Mouse (Mus musculus) bone marrow macrophage, adult 2 months (primary cell): Measurements from ENCODE around the gene Rpl38. TPM values are rescaled to one million over a fixed set of nuclear protein-coding genes. Genes with fewer than 3 reads are reported as not detected.
A peak's percentile ranks its signal among the peaks of the same experiment; 100 is the strongest.

Experiments used
- H3K27ac ChIP-seq: 2 replicates; pipeline ENCODE4 v1.5.1; 2012; ENCODE audit warnings: low read depth, low read length; ENCODE audit not compliant: insufficient read depth
- H3K4me1 ChIP-seq: 2 replicates; pipeline ENCODE4 v1.6.1; 2012; ENCODE audit warnings: low read length; ENCODE audit not compliant: control insufficient read depth, insufficient read depth
- H3K4me3 ChIP-seq: 2 replicates; pipeline ENCODE4 v1.5.1; 2012; ENCODE audit warnings: mild to moderate bottlenecking, low read length, moderate library complexity; ENCODE audit not compliant: insufficient read depth
- CTCF ChIP-seq: IDR thresholded peaks from 2 replicates; pipeline ENCODE4 v1.5.1; 2012; ENCODE audit warnings: low read depth, mild to moderate bottlenecking, low read length, moderate library complexity
- POLR2A ChIP-seq: IDR thresholded peaks from 2 replicates; pipeline ENCODE4 v1.6.1; 2012; ENCODE audit warnings: mild to moderate bottlenecking, low read depth, low read length, borderline replicate concordance
- polyA plus RNA-seq: library from polyadenylated mRNA; stranded (reverse); fragments of >200 nt; gene quantifications from 2 replicates; pipeline ENCODE4 v1.2.4, GENCODE M21; 2012; ENCODE audit not compliant: missing spikeins, insufficient read depth, insufficient read length

The Rpl38 gene
- polyA plus RNA-seq, 1 experiment: 1,765 TPM

DNA sequence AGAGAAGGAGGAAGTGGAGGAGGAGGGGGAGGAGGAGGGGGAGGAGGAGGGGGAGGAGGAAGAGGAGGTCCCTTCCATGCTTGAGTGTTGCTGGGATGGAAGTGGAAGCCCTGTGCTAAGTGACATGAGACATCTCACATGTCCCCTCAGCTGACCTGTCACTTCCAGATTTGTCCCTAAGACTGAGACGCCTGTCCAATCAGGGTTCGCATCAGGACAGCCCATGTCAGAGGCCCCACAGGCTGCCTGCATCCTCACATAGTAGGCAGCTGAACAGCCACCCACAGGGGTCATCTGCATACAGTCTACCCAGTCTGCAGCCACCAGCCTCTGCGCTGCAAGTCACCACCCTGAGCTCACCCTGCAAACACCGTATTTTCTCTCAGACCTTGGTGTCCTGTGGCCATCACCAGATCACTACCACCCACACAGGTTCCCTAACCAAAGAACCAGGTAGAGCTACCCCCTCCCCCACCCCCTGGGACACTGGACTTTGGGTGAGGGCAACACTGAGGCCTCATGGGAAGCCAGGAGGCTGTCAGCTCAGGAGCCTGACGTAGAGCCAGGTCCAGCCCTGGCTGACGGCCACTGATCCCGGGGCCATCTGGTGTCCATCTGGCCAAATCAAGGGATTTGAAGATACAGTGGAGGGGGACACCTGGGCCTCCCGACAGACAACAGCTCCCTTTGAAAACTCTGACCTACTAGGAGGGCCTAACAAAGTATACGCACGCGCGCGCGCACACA, 16.5 kb downstream of the Rpl38 start:
- Histone ChIP-seq H3K4me3 (peak overlapping the region; percentile 17; the same call in 1 of the 2 replicates), H3K27ac (peak overlapping the region; percentile 99)

DNA sequence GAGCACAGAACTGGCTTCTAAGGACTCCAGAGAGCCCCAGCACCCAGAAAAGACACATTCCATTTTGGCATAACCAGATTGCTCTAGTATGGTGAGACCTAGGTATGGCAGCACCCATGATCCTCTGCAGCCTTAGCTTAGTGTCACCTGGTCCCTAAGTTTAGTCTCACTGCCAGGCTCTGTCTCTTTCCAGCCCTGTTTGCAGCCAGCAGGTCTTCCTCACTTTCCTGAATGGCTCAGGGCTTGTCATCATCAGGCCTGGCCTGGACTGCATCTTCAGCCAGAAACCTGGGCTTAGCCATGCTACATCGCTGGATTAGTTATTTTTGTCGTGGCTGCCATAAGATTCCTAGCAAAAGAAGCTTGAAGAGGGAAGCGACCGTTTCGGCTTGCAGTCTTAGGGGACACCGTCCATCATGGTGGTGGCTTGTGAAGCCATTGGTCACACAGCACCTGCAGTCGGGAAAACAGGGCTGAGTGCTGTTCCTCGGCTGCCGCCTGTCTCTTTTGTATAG, 17.3 kb downstream of the Rpl38 start:
- Histone ChIP-seq H3K4me1 (peaks cover 62% of the 10 kb centered on the region), H3K4me3 (no peak overlapping the region)

More for the DNA sequence above, 16.5 kb downstream of the Rpl38 start:
- no peak for TF ChIP-seq POLR2A
- no peak for TF ChIP-seq CTCF
- H3K4me1 ChIP-seq: peaks cover 69% of the 10 kb centered on the region

GRCm38 (mm10) chr11:114686221-114686959, 18.1 kb downstream of the Rpl38 start:
- no peak for TF ChIP-seq POLR2A
- no peak for TF ChIP-seq CTCF
- Histone ChIP-seq H3K4me3 (no peak overlapping the region), H3K27ac (peak overlapping the region; percentile 1; the same call in 1 of the 2 replicates), H3K4me1 (peaks cover 57% of the 10 kb centered on the region)

More for the DNA sequence above, 17.3 kb downstream of the Rpl38 start:
- TF ChIP-seq CTCF (no peak), POLR2A (no peak)
- peak overlapping the region; percentile 99 for H3K27ac ChIP-seq

- no peak overlapping the region for H3K27ac ChIP-seq
- no peak for TF ChIP-seq CTCF
- TF ChIP-seq POLR2A: no peak
- peaks cover 51% of the 10 kb centered on the region for H3K4me1 ChIP-seq
- H3K4me3 ChIP-seq: no peak overlapping the region
These were observed 19.4 kb downstream of the Rpl38 start for GRCm38 (mm10) chr11:114687574-114688188.

DNA sequence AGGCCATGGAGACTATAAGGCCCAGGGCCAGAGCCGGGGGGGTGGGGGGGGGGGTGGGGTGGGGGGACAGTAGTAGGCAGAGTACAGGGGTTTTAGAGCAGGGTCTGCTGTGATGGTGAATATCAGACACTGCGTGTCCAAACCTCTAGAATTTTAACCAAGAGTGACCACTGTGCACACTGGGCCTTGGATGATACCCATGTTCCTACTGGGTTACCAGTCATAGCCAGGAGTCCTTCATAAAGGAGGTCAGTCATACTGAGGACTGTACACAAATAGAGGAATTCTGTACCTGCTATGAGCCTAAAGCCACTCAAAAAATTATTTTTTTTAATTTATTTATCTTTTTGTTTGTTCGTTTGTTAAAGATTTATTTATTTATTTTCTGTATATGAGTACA, 20.4 kb downstream of the Rpl38 start:
- TF ChIP-seq POLR2A: no peak
- no peak for TF ChIP-seq CTCF
- no peak overlapping the region for H3K27ac ChIP-seq
- H3K4me3 ChIP-seq: no peak overlapping the region
- peaks cover 50% of the 10 kb centered on the region for H3K4me1 ChIP-seq

- TF ChIP-seq POLR2A (no peak), CTCF (no peak)
- H3K4me3 ChIP-seq: no peak overlapping the region
- H3K4me1 ChIP-seq: peaks cover 50% of the 10 kb centered on the region
- no peak overlapping the region for H3K27ac ChIP-seq
These were observed 21.9 kb downstream of the Rpl38 start for GRCm38 (mm10) chr11:114690192-114690591.

- no peak for TF ChIP-seq POLR2A
- no peak for TF ChIP-seq CTCF
- Histone ChIP-seq H3K4me3 (no peak overlapping the region), H3K27ac (no peak overlapping the region), H3K4me1 (peaks cover 36% of the 10 kb centered on the region)
These were observed 23.3 kb downstream of the Rpl38 start for GRCm38 (mm10) chr11:114691454-114692182.

DNA sequence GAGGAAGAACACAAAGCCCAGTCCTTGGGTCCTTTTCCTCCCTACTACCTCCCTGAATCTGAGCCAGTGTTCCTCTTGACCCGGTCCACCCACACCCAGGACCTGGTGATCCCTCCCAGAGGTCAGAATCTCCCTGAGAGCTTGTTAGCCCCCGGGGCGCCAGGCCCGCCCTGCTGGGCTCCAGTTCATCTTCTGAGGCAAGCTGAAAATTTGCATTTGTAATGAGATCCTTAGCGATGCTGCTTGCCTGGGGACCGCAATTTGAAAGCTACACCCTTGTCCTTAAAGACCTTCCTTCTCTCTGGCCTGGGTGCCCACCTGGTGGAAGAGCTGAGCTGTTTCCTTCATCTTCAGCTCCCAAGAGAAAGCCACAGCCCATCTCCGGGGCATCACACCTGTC, 24.3 kb downstream of the Rpl38 start:
- TF ChIP-seq CTCF (no peak), POLR2A (no peak)
- Histone ChIP-seq H3K4me1 (peaks cover 28% of the 10 kb centered on the region), H3K4me3 (no peak overlapping the region), H3K27ac (0 out of 2 replicates have a peak overlapping the region, but pooled peaks have one; percentile 2)

DNA sequence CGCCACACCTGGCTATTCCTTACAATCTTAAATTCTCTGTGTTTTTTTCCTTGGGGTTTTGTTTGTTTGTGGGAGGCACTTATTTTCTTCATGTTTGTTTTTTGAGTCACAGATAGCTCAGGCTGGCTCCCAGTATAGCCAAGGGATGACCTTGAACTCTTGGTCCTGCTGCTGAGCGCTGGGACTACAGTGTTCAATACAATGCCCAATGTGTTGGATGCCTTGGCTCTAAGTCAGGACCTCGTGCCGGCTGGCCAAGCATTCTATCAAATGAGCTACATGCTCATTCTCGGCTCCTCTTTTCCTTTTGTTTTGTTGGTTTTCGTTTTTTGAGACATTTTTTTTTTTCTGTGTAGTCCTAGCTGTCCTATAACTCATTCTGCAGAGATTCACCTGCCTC, 25.1 kb downstream of the Rpl38 start:
- TF ChIP-seq POLR2A: no peak
- no peak for TF ChIP-seq CTCF
- H3K4me1 ChIP-seq: peaks cover 23% of the 10 kb centered on the region
- H3K27ac ChIP-seq: peak overlapping the region; percentile 79
- H3K4me3 ChIP-seq: no peak overlapping the region
